35 mouse cellular contexts compared by ENCODE assay signal in the genomic region with DNA sequence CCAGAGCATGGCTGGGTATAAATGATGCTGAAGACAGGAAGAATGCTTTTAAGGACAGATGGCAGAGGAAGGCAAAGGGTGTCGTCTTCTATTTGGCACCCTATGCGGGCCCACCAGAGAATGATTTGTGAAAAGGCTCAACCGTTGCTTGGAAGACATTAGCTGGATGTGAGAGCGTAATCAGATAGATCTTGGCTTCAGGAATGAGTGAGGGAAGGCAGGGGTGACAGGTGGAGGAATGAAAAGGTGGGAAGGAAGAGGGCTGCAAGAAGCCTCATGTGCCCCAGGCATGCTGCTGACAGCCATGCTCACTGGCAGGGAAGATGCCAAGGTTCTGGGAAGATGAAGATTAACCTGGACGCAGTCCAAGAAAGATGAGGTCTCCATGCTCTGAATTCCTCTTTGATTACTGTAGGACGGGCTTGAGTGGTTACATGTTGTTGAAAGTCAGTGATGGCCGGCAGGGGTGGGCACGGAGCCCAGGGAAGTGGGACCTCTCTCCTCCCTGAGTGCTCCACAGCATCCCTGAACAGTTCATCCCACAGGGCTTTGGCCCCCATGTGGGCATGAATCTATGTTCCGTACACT. TPM values are rescaled to one million over a fixed set of nuclear protein-coding genes. Genes with fewer than 3 reads are reported as not detected.
DNase-seq lines count a peak whose midpoint lies in the region; ATAC-seq and TF ChIP-seq lines count a peak whose summit lies in the region.
"Had no signal": no experiment of that assay in that cellular context is flagged by ENCODE, and none has a peak within 500 bp of the region (broad histone marks: within the 10 kb centered on the region; RNA-seq: fewer than 3 reads in every experiment).

No protein-coding gene starts in this region.

- peaks cover 6% of the 10 kb centered on the region for H3K4me1 ChIP-seq in heart, embryonic 15.5 days (replicated peaks)
- H3K4me1 ChIP-seq in midbrain, postnatal 0 days (ENCODE audit: insufficient read depth, low read length), result no peaks in the 10 kb centered on the region
- no peaks in the 10 kb centered on the region for H3K4me1 ChIP-seq in midbrain, embryonic 15.5 days
- H3K4me1 ChIP-seq in embryonic facial prominence, embryonic 15.5 days, result 0 out of 2 replicates have a peak, but pooled peaks cover 9% of the 10 kb centered on the region
- H3K4me1 ChIP-seq: hindbrain, embryonic 12.5 days; neural tube, embryonic 13.5 days had no signal

- no peak overlapping the region for H3K4me3 ChIP-seq in heart, embryonic 15.5 days
- H3K4me3 ChIP-seq in midbrain, postnatal 0 days (ENCODE audit: low read depth, low read length), result no peak overlapping the region
- no peak overlapping the region for H3K4me3 ChIP-seq in midbrain, embryonic 15.5 days
- no peak overlapping the region for H3K4me3 ChIP-seq in embryonic facial prominence, embryonic 15.5 days (replicated peaks)
- H3K4me3 ChIP-seq: hindbrain, embryonic 12.5 days; myocyte; neural tube, embryonic 13.5 days had no signal

- DNase-seq in cerebellum, postnatal 14 days, result peak; percentile 60 to 62
- no peak for DNase-seq in cerebellum, adult 9-10 months
- DNase-seq in heart, postnatal 4 days, result no peak
- peak; percentile 63 for DNase-seq in midbrain, postnatal 0 days (ENCODE audit: low spot score)
- DNase-seq in kidney, postnatal 14 days, result no peak
- DNase-seq: adrenal gland, postnatal 36 days; cerebellum, adult 11 months; cerebellum, postnatal 36 days; embryo, embryonic 11 days; gastrocnemius, postnatal 36 days; heart, postnatal 10 days; kidney, adult 2 months; lung, postnatal 4 days; midbrain, embryonic 14.5 days had no signal

- H3K27me3 ChIP-seq in heart, embryonic 15.5 days, result no peaks in the 10 kb centered on the region
- H3K27me3 ChIP-seq in midbrain, postnatal 0 days (ENCODE audit: insufficient read depth, low read length), result no peaks in the 10 kb centered on the region
- H3K27me3 ChIP-seq in midbrain, embryonic 15.5 days (replicated peaks), result 0 out of 2 replicates have a peak, but pooled peaks cover under 1% of the 10 kb centered on the region
- H3K27me3 ChIP-seq in embryonic facial prominence, embryonic 15.5 days, result no peaks in the 10 kb centered on the region
- H3K27me3 ChIP-seq: hindbrain, embryonic 12.5 days; neural tube, embryonic 13.5 days had no signal

- 0 out of 2 replicates have a peak, but pooled peaks cover 3% of the 10 kb centered on the region for H3K9me3 ChIP-seq in heart, embryonic 15.5 days (replicated peaks)
- peaks cover 4% of the 10 kb centered on the region; the same call in 1 of the 2 replicates for H3K9me3 ChIP-seq in midbrain, postnatal 0 days (ENCODE audit: low read length)
- no peaks in the 10 kb centered on the region for H3K9me3 ChIP-seq in midbrain, embryonic 15.5 days
- 0 out of 2 replicates have a peak, but pooled peaks cover 3% of the 10 kb centered on the region for H3K9me3 ChIP-seq in embryonic facial prominence, embryonic 15.5 days (replicated peaks)
- H3K9me3 ChIP-seq: neural tube, embryonic 13.5 days had no signal

- H3K27ac ChIP-seq in heart, embryonic 15.5 days, result no peak overlapping the region
- H3K27ac ChIP-seq in midbrain, postnatal 0 days (ENCODE audit: low read depth, low read length), result no peak overlapping the region
- H3K27ac ChIP-seq in midbrain, embryonic 15.5 days, result no peak overlapping the region
- H3K27ac ChIP-seq in embryonic facial prominence, embryonic 15.5 days (replicated peaks), result 0 out of 2 replicates have a peak overlapping the region, but pooled peaks have one; percentile 1
- H3K27ac ChIP-seq: hindbrain, embryonic 12.5 days; kidney, postnatal 0 days; neural tube, embryonic 13.5 days had no signal

- ATAC-seq in heart, embryonic 15.5 days (replicated peaks; ENCODE audit: insufficient number of reproducible peaks, insufficient read depth, low FRiP score, low read depth), result peak; percentile 77; the same call in 1 of the 2 replicates
- ATAC-seq in midbrain, postnatal 0 days (ENCODE audit: low FRiP score), result no peak
- no peak for ATAC-seq in midbrain, embryonic 15.5 days (replicated peaks)
- ATAC-seq in embryonic facial prominence, embryonic 15.5 days (ENCODE audit: insufficient number of reproducible peaks, low FRiP score, low TSS enrichment, low read depth), result no peak
- ATAC-seq: CD4-positive, CD25-positive, alpha-beta regulatory T cell, adult 4 months had no signal

- 52% methylated on average over 9 of the region's 9 CpGs for WGBS in heart, embryonic 15.5 days
- WGBS in midbrain, postnatal 0 days, result 82% methylated on average over 9 of the region's 9 CpGs
- 84% methylated on average over 9 of the region's 9 CpGs for WGBS in midbrain, embryonic 15.5 days
- 52% methylated on average over 9 of the region's 9 CpGs for WGBS in embryonic facial prominence, embryonic 15.5 days

- H3K4me2 ChIP-seq in heart, embryonic 15.5 days, result no peak overlapping the region
- H3K4me2 ChIP-seq in midbrain, postnatal 0 days (ENCODE audit: low read depth, low read length, poor library complexity, severe bottlenecking), result no peak overlapping the region
- H3K4me2 ChIP-seq in midbrain, embryonic 15.5 days, result no peak overlapping the region
- no peak overlapping the region for H3K4me2 ChIP-seq in embryonic facial prominence, embryonic 15.5 days (replicated peaks)
- H3K4me2 ChIP-seq: hindbrain, embryonic 12.5 days; neural tube, embryonic 13.5 days had no signal

- no peak overlapping the region for H3K9ac ChIP-seq in heart, embryonic 15.5 days
- H3K9ac ChIP-seq in midbrain, postnatal 0 days (replicated peaks; ENCODE audit: low read length, poor library complexity, severe bottlenecking), result no peak overlapping the region
- no peak overlapping the region for H3K9ac ChIP-seq in midbrain, embryonic 15.5 days
- H3K9ac ChIP-seq in embryonic facial prominence, embryonic 15.5 days, result no peak overlapping the region
- H3K9ac ChIP-seq: hindbrain, embryonic 12.5 days; neural tube, embryonic 13.5 days had no signal

- TF ChIP-seq CTCF in midbrain, postnatal 0 days (IDR thresholded peaks at IDR 0.05), result no peak

- H3K36me3 ChIP-seq in heart, embryonic 15.5 days, result no peaks in the 10 kb centered on the region
- no peaks in the 10 kb centered on the region for H3K36me3 ChIP-seq in midbrain, postnatal 0 days (ENCODE audit: insufficient read depth, low read length)
- H3K36me3 ChIP-seq in midbrain, embryonic 15.5 days (replicated peaks), result no peaks in the 10 kb centered on the region
- no peaks in the 10 kb centered on the region for H3K36me3 ChIP-seq in embryonic facial prominence, embryonic 15.5 days
- H3K36me3 ChIP-seq: hindbrain, embryonic 12.5 days; neural tube, embryonic 13.5 days had no signal

RNA-seq across cellular contexts. Expression of gene Gm3045, which starts 14.0 kb away (rescaled TPM):
- not detected in 2 replicates for polyA plus RNA-seq in heart, embryonic 15.5 days (2015; fragmentation: Nextera tagmentation; extraction: Ambion mirVana)
- not detected for total RNA-seq in heart, postnatal 4 days (2021)
- total RNA-seq in midbrain, postnatal 0 days (2014; rRNA removed), result not detected in 2 replicates
- polyA plus RNA-seq in midbrain, postnatal 0 days (2015; fragmentation: Nextera tagmentation; extraction: Ambion mirVana), result not detected in 2 replicates
- not detected in 2 replicates for polyA plus RNA-seq in midbrain, embryonic 15.5 days (2015; fragmentation: Nextera tagmentation; extraction: Ambion mirVana)
- 0.09 and 0.20 TPM in 2 replicates for polyA plus RNA-seq in embryonic facial prominence, embryonic 15.5 days (2015; fragmentation: Nextera tagmentation; extraction: Ambion mirVana)
- total RNA-seq: adrenal gland, adult 18-20 months; adrenal gland, postnatal 36 days; gastrocnemius, adult 18-20 months; gastrocnemius, postnatal 36 days; heart, adult 8-10 months; heart, postnatal 10 days; layer of hippocampus, postnatal 10 days; liver, adult 2 months; megakaryocyte-erythroid progenitor cell, adult 5-6 weeks had no signal
- polyA plus RNA-seq: CD4-positive, CD25-positive, alpha-beta regulatory T cell, adult 4 months; hindbrain, embryonic 12.5 days; intestine, embryonic 14.5 days; kidney, adult 2 months; kidney, postnatal 0 days; limb, embryonic 11.5 days; liver, adult 2 months; liver, embryonic 16.5 days; lung, embryonic 16.5 days; midbrain, embryonic 14.5 days; myocyte; neural tube, embryonic 13.5 days; small intestine, adult 2 months; stomach, embryonic 16.5 days; thymus, postnatal 0 days had no signal

RNA-seq across cellular contexts. Expression of gene Slc25a48, which starts 25.8 kb away (rescaled TPM):
- 0.04 and 0.05 TPM in 2 replicates for polyA plus RNA-seq in heart, embryonic 15.5 days (2015; fragmentation: Nextera tagmentation; extraction: Ambion mirVana)
- total RNA-seq in heart, postnatal 4 days (2021), result under 1 TPM in 1 of 2 experiments, not detected in 1; 0.07 TPM
- total RNA-seq in midbrain, postnatal 0 days (2014; rRNA removed), result 0.05 and 0.28 TPM in 2 replicates
- polyA plus RNA-seq in midbrain, postnatal 0 days (2015; fragmentation: Nextera tagmentation; extraction: Ambion mirVana), result 0.04 TPM in 1 of 2 replicates, not detected in the other
- 0.05 TPM in 1 of 2 replicates, not detected in the other for polyA plus RNA-seq in midbrain, embryonic 15.5 days (2015; fragmentation: Nextera tagmentation; extraction: Ambion mirVana)
- 1.2 and 1.3 TPM in 2 replicates for polyA plus RNA-seq in embryonic facial prominence, embryonic 15.5 days (2015; fragmentation: Nextera tagmentation; extraction: Ambion mirVana)
- total RNA-seq: gastrocnemius, adult 18-20 months; layer of hippocampus, postnatal 10 days; megakaryocyte-erythroid progenitor cell, adult 5-6 weeks had no signal
- polyA plus RNA-seq: CD4-positive, CD25-positive, alpha-beta regulatory T cell, adult 4 months; hindbrain, embryonic 12.5 days; limb, embryonic 11.5 days; myocyte; neural tube, embryonic 13.5 days had no signal

Comparison
In these comparisons a context has a peak if more than half of its experiments do, and no peak if none do; other contexts are left out.
1. DNase-seq: peak in cerebellum, postnatal 14 days (2 of 2) and midbrain, postnatal 0 days (single experiment); none in cerebellum, adult 9-10 months (single experiment), heart, postnatal 4 days (single experiment) and kidney, postnatal 14 days (single experiment).